Mouse (Mus musculus) heart, adult 2 months (tissue): ENCODE results near the gene Gm13030.

ENCODE experiments used
- CTCF ChIP-seq: fragments of 200-600 bp; IDR thresholded peaks from 2 replicates; pipeline ENCODE4 v1.8.1; 2022; ENCODE audit warnings: antibody characterized with exemption, mild to moderate bottlenecking, moderate library complexity
- POLR2A ChIP-seq: fragments of 200-500 bp; IDR thresholded peaks from 2 replicates; pipeline ENCODE4 v1.6.1; 2011; ENCODE audit warnings: mild to moderate bottlenecking, low read depth, low read length, control low read depth; ENCODE audit not compliant: insufficient read depth

- no peak for TF ChIP-seq POLR2A
- no peak for TF ChIP-seq CTCF
Observed at GRCm38 (mm10) chr4:138859245-138859644, 14.5 kb downstream of the Gm13030 start.
